Mouse (Mus musculus) kidney, adult 2 months (tissue): ENCODE measurements around the gene Mctp2. TPM values are rescaled to one million over a fixed set of nuclear protein-coding genes. Genes with fewer than 3 reads are reported as not detected.
A peak's percentile ranks its signal among the peaks of the same experiment; 100 is the strongest.

ENCODE experiments used
- DNase-seq: peaks from one replicate; pipeline ENCODE4 v3.0.0; 2021
- H3K27ac ChIP-seq: fragments of 200-500 bp; 2 replicates; pipeline ENCODE4 v1.5.1; 2012; ENCODE audit warnings: low read depth, low read length, control low read depth, inconsistent platforms; ENCODE audit not compliant: insufficient read depth
- H3K27me3 ChIP-seq: fragments of 200-500 bp; replicated peaks from 2 replicates; pipeline ENCODE4 v1.6.1; 2012; ENCODE audit warnings: mild to moderate bottlenecking, moderate library complexity, low read length, inconsistent platforms; ENCODE audit not compliant: control insufficient read depth, insufficient read depth
- H3K36me3 ChIP-seq: fragments of 200-500 bp; 2 replicates; pipeline ENCODE4 v1.6.1; 2012; ENCODE audit warnings: mild to moderate bottlenecking, moderate library complexity, low read length, inconsistent platforms; ENCODE audit not compliant: control insufficient read depth, insufficient read depth
- H3K4me1 ChIP-seq: fragments of 200-500 bp; 2 replicates; pipeline ENCODE4 v1.6.1; 2011; ENCODE audit warnings: low read length; ENCODE audit not compliant: control insufficient read depth, insufficient read depth
- H3K4me3 ChIP-seq: fragments of 200-500 bp; 2 replicates; pipeline ENCODE4 v1.5.1; 2011; ENCODE audit warnings: mild to moderate bottlenecking, low read depth, low read length, control low read depth; ENCODE audit not compliant: insufficient read depth
- CTCF ChIP-seq: fragments of 200-500 bp; conservative IDR thresholded peaks from 2 replicates; pipeline ENCODE4 v1.5.1; 2011; ENCODE audit warnings: low read depth, mild to moderate bottlenecking, control low read depth, low read length, moderate library complexity, mixed read lengths; ENCODE audit not compliant: insufficient read depth, insufficient read length
- POLR2A ChIP-seq: fragments of 200-500 bp; IDR thresholded peaks from one replicate; pipeline ENCODE4 v1.6.1; 2011; ENCODE audit warnings: low read depth, low read length, control low read depth
- WGBS: fragments of 180-500 bp; shearing (Covaris S2); methylation state at CpG from one replicate; pipeline ENCODE4 v1.1.7; 2018; 5-methylcytosine and 5-hydroxymethylcytosine counted together
- polyA plus RNA-seq: library from polyadenylated mRNA; depleted of rRNA; stranded (reverse); fragments of >200 nt; gene quantifications from 2 replicates; pipeline ENCODE4 v1.2.3, GENCODE M21; 2012

The Mctp2 gene
- polyA plus RNA-seq, 1 experiment, result 0.48 TPM

DNA sequence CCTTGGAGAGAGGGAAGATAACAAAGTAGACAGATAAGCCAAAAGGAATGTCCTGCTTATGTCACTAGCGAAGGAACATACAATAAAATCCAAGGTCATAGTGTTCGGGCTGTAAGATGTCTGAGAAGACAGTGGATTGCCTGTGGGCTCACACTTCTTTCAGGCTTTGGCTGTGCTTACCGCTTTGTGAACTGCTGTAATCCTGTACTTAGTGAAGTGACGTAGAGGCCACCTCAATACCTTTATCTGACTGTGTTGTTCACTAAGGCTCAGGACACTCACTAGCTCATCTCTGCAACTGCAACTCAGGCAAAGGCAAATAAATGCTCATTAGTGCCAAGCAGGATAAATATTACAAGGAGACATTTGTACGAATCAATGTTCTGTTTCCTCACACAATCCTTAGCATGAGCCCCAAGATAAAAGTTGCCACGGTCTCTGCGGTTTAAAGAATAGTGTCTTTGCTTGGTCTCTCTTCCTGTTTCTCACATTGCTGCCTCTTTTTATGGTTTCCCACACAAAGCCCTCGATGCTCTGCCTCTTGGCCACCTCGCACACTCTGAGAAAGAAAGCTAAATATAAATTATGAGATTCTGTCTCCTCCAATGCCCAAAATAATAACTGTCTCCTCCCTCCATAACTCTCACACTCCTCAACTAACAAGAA is 8.1 kb upstream of the Mctp2 start:
- WGBS, result 76% methylated on average over 9 of the region's 9 CpGs
- Histone ChIP-seq H3K27ac (no peak overlapping the region), H3K4me3 (no peak overlapping the region), H3K4me1 (no peaks in the 10 kb centered on the region), H3K36me3 (no peaks in the 10 kb centered on the region), H3K27me3 (no peaks in the 10 kb centered on the region)
- TF ChIP-seq POLR2A (no peak), CTCF (no peak)
- no peak for DNase-seq

DNA sequence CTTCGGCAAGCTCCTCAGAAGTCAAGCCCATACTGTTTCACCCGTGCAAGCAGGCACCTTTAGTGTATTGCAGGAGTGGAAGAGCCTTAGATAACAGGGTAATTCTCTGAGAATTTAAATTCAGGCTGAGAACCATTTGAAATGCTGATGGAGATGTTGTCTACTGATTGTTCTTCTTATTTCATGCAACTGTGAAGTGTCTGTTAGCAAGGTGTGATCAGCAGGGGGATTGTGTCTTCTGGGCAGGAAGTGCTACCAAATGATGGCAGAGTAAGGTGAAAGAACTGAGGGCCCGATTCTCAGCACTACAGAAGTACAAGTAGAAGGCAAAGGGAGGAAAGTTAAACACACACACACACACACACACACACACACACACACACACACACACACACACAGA is 7.5 kb upstream of the Mctp2 start:
- Histone ChIP-seq H3K4me3 (no peak overlapping the region), H3K27me3 (no peaks in the 10 kb centered on the region), H3K27ac (no peak overlapping the region), H3K4me1 (no peaks in the 10 kb centered on the region), H3K36me3 (no peaks in the 10 kb centered on the region)
- no peak for TF ChIP-seq POLR2A
- no peak for TF ChIP-seq CTCF
- no peak for DNase-seq
- 66% methylated on average over 3 of the region's 3 CpGs for WGBS

DNA sequence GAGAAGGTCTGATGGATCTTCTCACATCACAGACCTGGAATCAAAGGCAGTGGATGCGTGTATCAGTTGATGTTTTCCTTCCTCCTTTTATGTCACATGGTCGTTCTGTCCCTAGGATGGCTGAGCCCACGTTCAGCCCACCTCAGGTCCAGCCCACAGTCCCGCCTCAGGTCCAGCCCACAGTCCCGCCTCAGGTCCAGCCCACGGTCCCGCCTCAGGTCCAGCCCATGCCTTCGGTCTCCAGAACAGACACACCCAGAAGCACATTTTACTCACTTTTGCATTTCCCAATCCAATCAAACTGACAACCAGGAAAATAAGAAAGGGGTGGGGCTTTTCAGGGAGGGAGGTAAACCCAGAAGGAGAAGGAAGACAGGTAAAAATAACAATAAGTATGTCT is 5.2 kb upstream of the Mctp2 start:
- 69% methylated on average over 8 of the region's 8 CpGs for WGBS

DNA sequence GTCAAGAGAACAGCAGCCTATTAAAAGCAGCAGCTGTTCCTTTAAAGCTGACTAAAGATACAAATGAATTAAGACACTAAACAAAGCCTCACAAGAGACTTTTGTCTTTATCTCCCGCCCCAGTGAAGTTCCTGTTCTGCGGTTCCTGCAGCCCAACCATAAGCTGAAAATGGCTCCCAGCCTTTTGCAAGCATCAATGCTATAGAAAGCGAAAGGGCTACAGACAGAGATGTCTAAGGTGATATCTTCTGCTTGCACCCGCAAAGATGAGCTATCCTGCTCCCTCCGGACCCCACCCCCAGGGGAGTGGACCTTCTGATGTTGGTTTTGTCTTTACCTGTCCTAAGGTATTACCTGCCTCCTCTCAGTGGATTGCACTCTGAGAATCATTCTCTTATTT is 1.7 kb upstream of the Mctp2 start:
- Histone ChIP-seq H3K27ac (no peak overlapping the region), H3K36me3 (no peaks in the 10 kb centered on the region), H3K27me3 (no peaks in the 10 kb centered on the region), H3K4me3 (no peak overlapping the region), H3K4me1 (no peaks in the 10 kb centered on the region)
- 87% methylated on average over 5 of the region's 5 CpGs for WGBS
- TF ChIP-seq POLR2A, result no peak
- TF ChIP-seq CTCF, result no peak
- DNase-seq, result no peak

More for the DNA sequence above, 5.2 kb upstream of the Mctp2 start:
- no peaks in the 10 kb centered on the region for H3K4me1 ChIP-seq
- DNase-seq, result no peak
- H3K27ac ChIP-seq, result no peak overlapping the region
- H3K4me3 ChIP-seq, result no peak overlapping the region
- no peaks in the 10 kb centered on the region for H3K27me3 ChIP-seq
- TF ChIP-seq CTCF (no peak), POLR2A (no peak)
- H3K36me3 ChIP-seq, result no peaks in the 10 kb centered on the region

DNA sequence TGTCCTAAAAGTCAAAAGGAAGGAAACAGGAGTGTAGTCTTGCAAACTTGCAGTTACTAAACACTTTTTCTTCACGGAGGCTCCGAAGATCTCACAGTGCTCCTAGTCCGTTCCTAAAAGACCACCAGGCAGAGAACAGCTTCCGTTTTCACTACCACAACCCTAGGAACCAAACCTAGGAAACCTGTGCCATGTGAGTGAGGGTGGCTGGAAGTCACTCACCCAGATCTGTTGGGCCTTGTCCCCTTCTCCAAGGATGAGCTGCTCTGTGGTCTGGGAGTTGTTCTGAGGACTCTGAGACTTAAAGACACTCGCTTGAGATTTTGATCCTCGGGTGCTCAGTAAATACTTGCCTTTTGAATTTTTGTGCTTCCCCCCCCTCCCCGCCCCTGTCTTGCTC is 439 bp upstream of the Mctp2 start:
- no peak overlapping the region for H3K27ac ChIP-seq
- no peak for TF ChIP-seq CTCF
- no peak for TF ChIP-seq POLR2A
- H3K4me1 ChIP-seq, result no peaks in the 10 kb centered on the region
- H3K27me3 ChIP-seq, result no peaks in the 10 kb centered on the region
- no peaks in the 10 kb centered on the region for H3K36me3 ChIP-seq
- DNase-seq, result no peak
- WGBS, result 15% methylated on average over 7 of the region's 7 CpGs
- H3K4me3 ChIP-seq, result peak overlapping the region; percentile 69

GRCm38 (mm10) chr7:72305971-72306370 is 437 bp downstream of the Mctp2 start:
- no peak overlapping the region for H3K27ac ChIP-seq
- peak; percentile 13 for DNase-seq

DNA sequence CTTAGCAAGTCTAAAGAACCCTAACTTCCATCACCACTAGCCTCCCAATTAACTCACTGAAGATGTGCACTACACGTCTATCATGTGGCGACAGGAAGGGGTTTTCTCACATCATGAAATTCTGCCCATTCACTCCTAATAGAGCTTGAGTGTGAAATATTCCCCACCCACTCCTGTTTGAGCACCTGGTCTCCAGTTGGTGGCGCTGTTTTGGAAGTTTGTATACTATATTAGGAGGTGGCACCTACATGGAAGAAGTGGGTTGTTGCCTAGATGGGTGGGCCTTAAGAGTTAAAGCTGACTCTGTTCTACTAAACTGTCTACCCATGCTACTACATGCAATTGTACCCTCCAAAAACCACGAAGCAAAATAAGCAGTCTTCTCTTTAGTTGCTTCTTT is 4.7 kb downstream of the Mctp2 start:
- no peaks in the 10 kb centered on the region for H3K4me1 ChIP-seq
- H3K36me3 ChIP-seq, result no peaks in the 10 kb centered on the region
- TF ChIP-seq POLR2A (no peak), CTCF (no peak)
- DNase-seq, result no peak
- H3K27ac ChIP-seq, result no peak overlapping the region
- no peaks in the 10 kb centered on the region for H3K27me3 ChIP-seq
- 75% methylated on average over 4 of the region's 4 CpGs for WGBS
- H3K4me3 ChIP-seq, result no peak overlapping the region

More at GRCm38 (mm10) chr7:72305971-72306370, 437 bp downstream of the Mctp2 start:
- Histone ChIP-seq H3K4me3 (peak overlapping the region; percentile 69), H3K4me1 (no peaks in the 10 kb centered on the region), H3K27me3 (no peaks in the 10 kb centered on the region), H3K36me3 (no peaks in the 10 kb centered on the region)
- TF ChIP-seq POLR2A, result no peak
- TF ChIP-seq CTCF, result no peak
- WGBS, result 2% methylated on average over 14 of the region's 14 CpGs

DNA sequence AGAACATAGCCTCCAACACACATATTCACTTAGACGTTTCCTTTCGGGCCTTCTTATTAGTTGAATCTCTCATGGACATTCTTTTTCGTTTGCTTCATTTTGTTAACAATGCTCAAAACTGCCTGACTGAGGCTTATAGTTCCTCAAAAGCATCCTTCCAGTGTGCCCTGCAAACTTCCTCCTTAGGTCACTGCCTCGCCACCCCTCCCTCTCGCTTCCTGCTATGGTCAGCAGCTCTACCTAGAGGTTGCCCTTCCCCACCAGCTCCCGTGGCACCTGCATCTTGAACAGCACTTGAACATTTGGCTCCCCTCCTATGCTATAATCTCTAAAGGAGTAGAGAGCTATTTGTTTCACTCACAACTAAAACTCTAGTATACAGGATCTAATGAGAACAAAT is 6.7 kb downstream of the Mctp2 start:
- no peak for TF ChIP-seq POLR2A
- no peak for TF ChIP-seq CTCF
- 77% methylated on average over 6 of the region's 6 CpGs for WGBS
- H3K27me3 ChIP-seq, result no peaks in the 10 kb centered on the region

More for the DNA sequence above, 6.7 kb downstream of the Mctp2 start:
- no peak for DNase-seq
- no peak overlapping the region for H3K27ac ChIP-seq
- no peaks in the 10 kb centered on the region for H3K4me1 ChIP-seq
- no peaks in the 10 kb centered on the region for H3K36me3 ChIP-seq
- H3K4me3 ChIP-seq, result no peak overlapping the region
